11 mouse cellular contexts compared by ENCODE assay signal in genomic region chr9:42354871-42355270, GRCm38 (mm10).
"Had no signal": no experiment of that assay in that cellular context is flagged by ENCODE, and none has a peak within 500 bp of the region (broad histone marks: within the 10 kb centered on the region; RNA-seq: fewer than 3 reads in every experiment).

No protein-coding gene starts in this region.

- DNase-seq: right cerebral cortex, adult 18-20 months; right cerebral cortex, postnatal 14 days; right cerebral cortex, postnatal 25 days; right cerebral cortex, postnatal 4 days; spleen, adult 18-20 months; thymus, adult 18-20 months; thymus, adult 2 months; thymus, postnatal 14 days; thymus, postnatal 25 days; thymus, postnatal 36 days; thymus, postnatal 4 days had no signal
